Mouse (Mus musculus): ENCODE results near the gene Spry2. TPM values are rescaled to one million over a fixed set of nuclear protein-coding genes. Genes with fewer than 3 reads are reported as not detected.

Spry2 gene
- polyA plus RNA-seq, 1 experiment from 2014 or later, result 80.3 TPM

- Histone ChIP-seq H3K4me2 (peak overlapping the region; percentile 34; the same call in 1 of the 2 replicates), H3K27ac (peak overlapping the region; percentile 64; the same call in 1 of the 2 replicates)
- WGBS, result 29% methylated on average over 5 of the region's 5 CpGs
These were observed 5.9 kb downstream of the Spry2 start for GRCm38 (mm10) chr14:105890516-105891231.

GRCm38 (mm10) chr14:105886643-105887374 is 9.8 kb downstream of the Spry2 start:
- no peaks in the 10 kb centered on the region for H3K9me3 ChIP-seq
- peaks cover 20% of the 10 kb centered on the region for H3K4me1 ChIP-seq (replicated peaks)
- WGBS, result 90% methylated on average over 9 of the region's 9 CpGs
- no peaks in the 10 kb centered on the region for H3K27me3 ChIP-seq
- no peak overlapping the region for H3K4me3 ChIP-seq (replicated peaks)
- no peak overlapping the region for H3K4me2 ChIP-seq
- no peak overlapping the region for H3K9ac ChIP-seq (replicated peaks)
- no peak overlapping the region for H3K27ac ChIP-seq
- no peak for ATAC-seq (ENCODE audit: insufficient number of reproducible peaks, insufficient read depth, low FRiP score, low TSS enrichment, low read depth)
- H3K36me3 ChIP-seq, result peaks cover 15% of the 10 kb centered on the region

More at GRCm38 (mm10) chr14:105890516-105891231, 5.9 kb downstream of the Spry2 start:
- Histone ChIP-seq H3K4me1 (replicated peaks) (peaks cover 36% of the 10 kb centered on the region), H3K9ac (replicated peaks) (no peak overlapping the region), H3K36me3 (peaks cover 27% of the 10 kb centered on the region), H3K27me3 (no peaks in the 10 kb centered on the region), H3K9me3 (no peaks in the 10 kb centered on the region), H3K4me3 (replicated peaks) (no peak overlapping the region)
- ATAC-seq (ENCODE audit: insufficient number of reproducible peaks, insufficient read depth, low FRiP score, low TSS enrichment, low read depth), result no peak

GRCm38 (mm10) chr14:105885249-105885648 is 11.4 kb downstream of the Spry2 start:
- peaks cover 11% of the 10 kb centered on the region for H3K36me3 ChIP-seq
- peaks cover 6% of the 10 kb centered on the region for H3K4me1 ChIP-seq (replicated peaks)
- H3K9ac ChIP-seq (replicated peaks), result no peak overlapping the region
- no peak for ATAC-seq (ENCODE audit: insufficient number of reproducible peaks, insufficient read depth, low FRiP score, low TSS enrichment, low read depth)
- WGBS, result 89% methylated on average over 6 of the region's 6 CpGs
- no peak overlapping the region for H3K4me2 ChIP-seq
- no peak overlapping the region for H3K27ac ChIP-seq
- no peaks in the 10 kb centered on the region for H3K9me3 ChIP-seq
- no peaks in the 10 kb centered on the region for H3K27me3 ChIP-seq
- no peak overlapping the region for H3K4me3 ChIP-seq (replicated peaks)

GRCm38 (mm10) chr14:105883215-105883614 is 13.4 kb downstream of the Spry2 start:
- ATAC-seq (ENCODE audit: insufficient number of reproducible peaks, insufficient read depth, low FRiP score, low TSS enrichment, low read depth), result no peak
- no peak overlapping the region for H3K4me3 ChIP-seq (replicated peaks)
- no peaks in the 10 kb centered on the region for H3K27me3 ChIP-seq
- WGBS, result 78% methylated on average over 6 of the region's 6 CpGs
- H3K27ac ChIP-seq, result no peak overlapping the region
- peaks cover 4% of the 10 kb centered on the region; the same call in 1 of the 2 replicates for H3K4me1 ChIP-seq (replicated peaks)
- H3K4me2 ChIP-seq, result no peak overlapping the region
- H3K9me3 ChIP-seq, result no peaks in the 10 kb centered on the region
- H3K36me3 ChIP-seq, result no peaks in the 10 kb centered on the region
- no peak overlapping the region for H3K9ac ChIP-seq (replicated peaks)

GRCm38 (mm10) chr14:105878359-105878758 is 18.3 kb downstream of the Spry2 start:
- Histone ChIP-seq H3K9me3 (no peaks in the 10 kb centered on the region), H3K9ac (replicated peaks) (no peak overlapping the region), H3K27ac (no peak overlapping the region), H3K4me2 (no peak overlapping the region), H3K4me1 (replicated peaks) (no peaks in the 10 kb centered on the region), H3K4me3 (replicated peaks) (no peak overlapping the region), H3K36me3 (no peaks in the 10 kb centered on the region), H3K27me3 (no peaks in the 10 kb centered on the region)
- no peak for ATAC-seq (ENCODE audit: insufficient number of reproducible peaks, insufficient read depth, low FRiP score, low TSS enrichment, low read depth)
- WGBS, result 76% methylated on average over 10 of the region's 10 CpGs

- Histone ChIP-seq H3K27me3 (no peaks in the 10 kb centered on the region), H3K4me1 (replicated peaks) (no peaks in the 10 kb centered on the region), H3K9me3 (no peaks in the 10 kb centered on the region), H3K4me2 (no peak overlapping the region), H3K27ac (no peak overlapping the region), H3K9ac (replicated peaks) (no peak overlapping the region), H3K36me3 (no peaks in the 10 kb centered on the region), H3K4me3 (replicated peaks) (no peak overlapping the region)
- 56% methylated on average over 7 of the region's 7 CpGs for WGBS
- ATAC-seq (ENCODE audit: insufficient number of reproducible peaks, insufficient read depth, low FRiP score, low TSS enrichment, low read depth), result no peak
These were observed 20.2 kb downstream of the Spry2 start for GRCm38 (mm10) chr14:105876375-105876774.

- no peaks in the 10 kb centered on the region for H3K27me3 ChIP-seq
- H3K4me1 ChIP-seq (replicated peaks), result peaks cover 6% of the 10 kb centered on the region; the same call in 1 of the 2 replicates
- H3K36me3 ChIP-seq, result no peaks in the 10 kb centered on the region
- no peak overlapping the region for H3K9ac ChIP-seq (replicated peaks)
- WGBS, result 52% methylated on average over 14 of the region's 14 CpGs
- no peak for ATAC-seq (ENCODE audit: insufficient number of reproducible peaks, insufficient read depth, low FRiP score, low TSS enrichment, low read depth)
- H3K4me3 ChIP-seq (replicated peaks), result no peak overlapping the region
- H3K4me2 ChIP-seq, result peak overlapping the region; percentile 15; the same call in 1 of the 2 replicates
- H3K9me3 ChIP-seq, result peaks cover 7% of the 10 kb centered on the region; the same call in 1 of the 2 replicates
- H3K27ac ChIP-seq, result peak overlapping the region; percentile 43; the same call in 1 of the 2 replicates
These were observed 26.2 kb downstream of the Spry2 start for GRCm38 (mm10) chr14:105870370-105870936.

GRCm38 (mm10) chr14:105865381-105865938 is 31.2 kb downstream of the Spry2 start:
- H3K9ac ChIP-seq (replicated peaks), result no peak overlapping the region
- no peak overlapping the region for H3K4me3 ChIP-seq (replicated peaks)
- no peaks in the 10 kb centered on the region for H3K36me3 ChIP-seq
- H3K27ac ChIP-seq, result no peak overlapping the region
- no peak overlapping the region for H3K4me2 ChIP-seq
- WGBS, result 95% methylated on average over 5 of the region's 5 CpGs
- peaks cover 7% of the 10 kb centered on the region; the same call in 1 of the 2 replicates for H3K9me3 ChIP-seq
- H3K4me1 ChIP-seq (replicated peaks), result peaks cover 4% of the 10 kb centered on the region; the same call in 1 of the 2 replicates
- ATAC-seq (ENCODE audit: insufficient number of reproducible peaks, insufficient read depth, low FRiP score, low TSS enrichment, low read depth), result no peak
- H3K27me3 ChIP-seq, result no peaks in the 10 kb centered on the region

- Histone ChIP-seq H3K4me2 (no peak overlapping the region), H3K4me3 (replicated peaks) (no peak overlapping the region), H3K9me3 (no peaks in the 10 kb centered on the region), H3K27me3 (no peaks in the 10 kb centered on the region), H3K36me3 (no peaks in the 10 kb centered on the region), H3K9ac (replicated peaks) (no peak overlapping the region), H3K27ac (no peak overlapping the region), H3K4me1 (replicated peaks) (no peaks in the 10 kb centered on the region)
- WGBS, result 79% methylated on average over 11 of the region's 11 CpGs
- no peak for ATAC-seq (ENCODE audit: insufficient number of reproducible peaks, insufficient read depth, low FRiP score, low TSS enrichment, low read depth)
These were observed 34.4 kb downstream of the Spry2 start for GRCm38 (mm10) chr14:105862199-105862598.

- Histone ChIP-seq H3K36me3 (no peaks in the 10 kb centered on the region), H3K9ac (replicated peaks) (no peak overlapping the region), H3K4me1 (replicated peaks) (no peaks in the 10 kb centered on the region), H3K4me2 (no peak overlapping the region), H3K27ac (no peak overlapping the region), H3K9me3 (no peaks in the 10 kb centered on the region), H3K27me3 (no peaks in the 10 kb centered on the region), H3K4me3 (replicated peaks) (no peak overlapping the region)
- 49% methylated on average over 6 of the region's 6 CpGs for WGBS
- no peak for ATAC-seq (ENCODE audit: insufficient number of reproducible peaks, insufficient read depth, low FRiP score, low TSS enrichment, low read depth)
These were observed 35.7 kb downstream of the Spry2 start for GRCm38 (mm10) chr14:105860920-105861319.

GRCm38 (mm10) chr14:105860276-105860675 is 36.3 kb downstream of the Spry2 start:
- H3K27me3 ChIP-seq, result no peaks in the 10 kb centered on the region

More at GRCm38 (mm10) chr14:105860276-105860675, 36.3 kb downstream of the Spry2 start:
- no peak overlapping the region for H3K4me3 ChIP-seq (replicated peaks)
- WGBS, result 85% methylated on average over 4 of the region's 4 CpGs
- no peak overlapping the region for H3K27ac ChIP-seq
- no peaks in the 10 kb centered on the region for H3K36me3 ChIP-seq
- ATAC-seq (ENCODE audit: insufficient number of reproducible peaks, insufficient read depth, low FRiP score, low TSS enrichment, low read depth), result no peak
- no peaks in the 10 kb centered on the region for H3K9me3 ChIP-seq
- no peaks in the 10 kb centered on the region for H3K4me1 ChIP-seq (replicated peaks)
- no peak overlapping the region for H3K4me2 ChIP-seq
- no peak overlapping the region for H3K9ac ChIP-seq (replicated peaks)
